Comparison of ENCODE assay signal across 8 mouse cellular contexts in the genomic region with DNA sequence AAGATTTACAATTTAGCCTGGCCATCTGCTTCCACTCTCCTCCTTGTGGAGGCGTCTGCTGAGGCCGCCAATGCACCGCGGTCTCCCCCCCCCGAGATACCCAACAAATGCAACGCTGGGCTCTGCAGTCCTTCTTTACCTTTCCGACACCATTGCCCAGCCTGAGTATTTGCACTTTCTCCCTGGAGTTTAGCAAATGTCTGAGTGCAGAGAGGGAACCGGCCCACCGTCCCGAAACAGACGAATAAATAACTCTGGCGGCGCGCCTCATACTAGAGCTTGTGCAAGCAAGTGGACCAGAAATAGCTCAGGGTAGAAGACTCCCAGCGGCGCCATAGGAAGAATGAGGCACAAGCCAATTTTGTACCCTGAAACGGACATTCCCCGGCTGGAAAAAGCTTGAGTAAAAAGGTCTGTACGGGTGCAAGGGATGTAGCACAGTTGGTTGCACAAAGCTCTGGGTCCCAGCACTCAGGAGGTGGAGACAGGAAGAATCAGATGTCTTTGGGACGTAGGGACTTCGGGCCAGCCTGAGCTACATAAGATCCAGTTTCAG. TPM values are rescaled to one million over a fixed set of nuclear protein-coding genes. Genes with fewer than 3 reads are reported as not detected.
A peak's percentile ranks its signal among the peaks of the same experiment; 100 is the strongest.
DNase-seq lines count a peak whose midpoint lies in the region; ATAC-seq and TF ChIP-seq lines count a peak whose summit lies in the region.

No protein-coding gene starts in this region.

- DNase-seq in B cell, adult 2 months: peak; percentile 40 to 45
- DNase-seq in adrenal gland, adult 8-10 months: peak; percentile 66
- DNase-seq in heart, adult 2 months: peak; percentile 80 to 81
- DNase-seq in kidney, adult 18-20 months: peak; percentile 77
- peak; percentile 50 for DNase-seq in liver, adult 2 months (ENCODE audit: extremely low read depth, low read depth, low spot score)

- no peaks in the 10 kb centered on the region for H3K9me3 ChIP-seq in embryonic facial prominence, embryonic 12.5 days
- no peaks in the 10 kb centered on the region for H3K9me3 ChIP-seq in midbrain, embryonic 15.5 days
- no peaks in the 10 kb centered on the region for H3K9me3 ChIP-seq in stomach, embryonic 15.5 days

- peak overlapping the region; percentile 85 for H3K27ac ChIP-seq in embryonic facial prominence, embryonic 12.5 days
- peak overlapping the region; percentile 95 for H3K27ac ChIP-seq in heart, adult 2 months
- H3K27ac ChIP-seq in liver, adult 2 months (replicated peaks; ENCODE audit: insufficient read depth, low read depth, low read length): peak overlapping the region; percentile 96
- peak overlapping the region; percentile 72 for H3K27ac ChIP-seq in midbrain, embryonic 15.5 days
- peak overlapping the region; percentile 78 for H3K27ac ChIP-seq in stomach, embryonic 15.5 days

- no peaks in the 10 kb centered on the region for H3K36me3 ChIP-seq in embryonic facial prominence, embryonic 12.5 days
- H3K36me3 ChIP-seq in heart, adult 2 months (ENCODE audit: control insufficient read depth, insufficient read depth, low read length): no peaks in the 10 kb centered on the region
- H3K36me3 ChIP-seq in liver, adult 2 months (ENCODE audit: control insufficient read depth, insufficient read depth, low read length): no peaks in the 10 kb centered on the region
- H3K36me3 ChIP-seq in midbrain, embryonic 15.5 days (replicated peaks): no peaks in the 10 kb centered on the region
- no peaks in the 10 kb centered on the region for H3K36me3 ChIP-seq in stomach, embryonic 15.5 days

- H3K4me1 ChIP-seq in embryonic facial prominence, embryonic 12.5 days: peaks cover 13% of the 10 kb centered on the region
- H3K4me1 ChIP-seq in heart, adult 2 months (ENCODE audit: control insufficient read depth, insufficient read depth, low read length): peaks cover 10% of the 10 kb centered on the region
- H3K4me1 ChIP-seq in liver, adult 2 months (ENCODE audit: control insufficient read depth, insufficient read depth, low read length): peaks cover 22% of the 10 kb centered on the region
- peaks cover 21% of the 10 kb centered on the region for H3K4me1 ChIP-seq in midbrain, embryonic 15.5 days
- peaks cover 22% of the 10 kb centered on the region for H3K4me1 ChIP-seq in stomach, embryonic 15.5 days

- ATAC-seq in embryonic facial prominence, embryonic 12.5 days (ENCODE audit: insufficient number of reproducible peaks, insufficient read depth, low FRiP score, low TSS enrichment): peak; percentile 17; the same call in 1 of the 2 replicates
- ATAC-seq in midbrain, embryonic 15.5 days (replicated peaks): peak; percentile 19
- ATAC-seq in stomach, embryonic 15.5 days (ENCODE audit: insufficient read depth, low FRiP score, low read depth): peak; percentile 6

- peak overlapping the region; percentile 55 for H3K4me3 ChIP-seq in embryonic facial prominence, embryonic 12.5 days
- H3K4me3 ChIP-seq in heart, adult 2 months: peak overlapping the region; percentile 62
- peak overlapping the region; percentile 72 for H3K4me3 ChIP-seq in liver, adult 2 months (ENCODE audit: insufficient read depth, low read depth, low read length)
- H3K4me3 ChIP-seq in midbrain, embryonic 15.5 days: peak overlapping the region; percentile 77
- H3K4me3 ChIP-seq in stomach, embryonic 15.5 days (replicated peaks): peak overlapping the region; percentile 51

- 0 out of 2 replicates have a peak, but pooled peaks have one; percentile 30 for TF ChIP-seq EP300 in heart, adult 2 months (IDR thresholded peaks at IDR 0.05; ENCODE audit: insufficient read depth, low read depth, low read length)

- no peak for TF ChIP-seq CTCF in heart, adult 2 months (IDR thresholded peaks at IDR 0.05)
- no peak for TF ChIP-seq CTCF in liver, adult 2 months (IDR thresholded peaks at IDR 0.05; ENCODE audit: low read depth, low read length)

- no peaks in the 10 kb centered on the region for H3K27me3 ChIP-seq in embryonic facial prominence, embryonic 12.5 days
- H3K27me3 ChIP-seq in heart, adult 2 months (ENCODE audit: control insufficient read depth, insufficient read depth, low read length): no peaks in the 10 kb centered on the region
- no peaks in the 10 kb centered on the region for H3K27me3 ChIP-seq in liver, adult 2 months (ENCODE audit: control insufficient read depth, insufficient read depth, low read length)
- H3K27me3 ChIP-seq in midbrain, embryonic 15.5 days (replicated peaks): no peaks in the 10 kb centered on the region
- H3K27me3 ChIP-seq in stomach, embryonic 15.5 days (replicated peaks): no peaks in the 10 kb centered on the region

- 1% methylated on average over 21 of the region's 21 CpGs for WGBS in embryonic facial prominence, embryonic 12.5 days
- WGBS in heart, adult 2 months: 1% methylated on average over 21 of the region's 21 CpGs
- under 1% methylated on average over 21 of the region's 21 CpGs for WGBS in liver, adult 2 months
- WGBS in midbrain, embryonic 15.5 days: 1% methylated on average over 21 of the region's 21 CpGs
- WGBS in stomach, embryonic 15.5 days: under 1% methylated on average over 21 of the region's 21 CpGs

- TF ChIP-seq POLR2A in heart, adult 2 months (IDR thresholded peaks at IDR 0.05; ENCODE audit: insufficient read depth, low read depth, low read length): no peak
- TF ChIP-seq POLR2A in liver, adult 2 months (IDR thresholded peaks at IDR 0.05; ENCODE audit: extremely low read depth, insufficient read depth, low read length): no peak

- H3K79me2 ChIP-seq in heart, adult 2 months (replicated peaks; ENCODE audit: control insufficient read depth, insufficient read depth, low read length): no peaks in the 10 kb centered on the region; the same call in 1 of the 2 replicates
- H3K79me2 ChIP-seq in liver, adult 2 months (ENCODE audit: control insufficient read depth, insufficient read depth, low read length): no peaks in the 10 kb centered on the region; the same call in 1 of the 2 replicates

- H3K9ac ChIP-seq in embryonic facial prominence, embryonic 12.5 days: peak overlapping the region; percentile 58
- H3K9ac ChIP-seq in heart, adult 2 months (ENCODE audit: low read depth, low read length): peak overlapping the region; percentile 83
- H3K9ac ChIP-seq in liver, adult 2 months (ENCODE audit: low read depth, low read length): peak overlapping the region; percentile 71
- peak overlapping the region; percentile 43 for H3K9ac ChIP-seq in midbrain, embryonic 15.5 days
- peak overlapping the region; percentile 26; the same call in 1 of the 2 replicates for H3K9ac ChIP-seq in stomach, embryonic 15.5 days

- H3K4me2 ChIP-seq in embryonic facial prominence, embryonic 12.5 days (replicated peaks): peak overlapping the region; percentile 61
- H3K4me2 ChIP-seq in midbrain, embryonic 15.5 days: peak overlapping the region; percentile 83
- H3K4me2 ChIP-seq in stomach, embryonic 15.5 days: peak overlapping the region; percentile 68

- intact Hi-C loops in heart, adult 2 months (cut with DNase I): loop anchor here (2.0 to 10.0 kb wide), 2 partner anchors 48 to 404 kb away; partner anchors contain the start of genes Baz2a and Zc3h10

RNA-seq across cellular contexts. Expression of gene Myl6b, which starts 0.7 kb away (rescaled TPM):
- 10 to 100 TPM in 2 of 4 experiments, 1 to 10 TPM in 2; 4.8 to 11.6 (median 7.9) TPM for total RNA-seq in adrenal gland, adult 8-10 months (2022)
- 3.2 and 3.9 TPM in 2 replicates for polyA plus RNA-seq in embryonic facial prominence, embryonic 12.5 days (2016; fragmentation: Nextera tagmentation; extraction: Ambion mirVana)
- 1 to 10 TPM; 3.5 to 3.8 TPM for total RNA-seq in heart, adult 2 months (2021)
- 2.9 and 4.1 TPM in 2 replicates for polyA plus RNA-seq in heart, adult 2 months (2012; rRNA removed)
- total RNA-seq in liver, adult 2 months (2014; rRNA removed): 0.28 and 0.47 TPM in 2 replicates
- 1.1 and 1.6 TPM in 2 replicates for polyA plus RNA-seq in liver, adult 2 months (2012; rRNA removed)
- polyA plus RNA-seq in midbrain, embryonic 15.5 days (2015; fragmentation: Nextera tagmentation; extraction: Ambion mirVana): 5.4 and 5.7 TPM in 2 replicates
- 3.0 and 3.4 TPM in 2 replicates for polyA plus RNA-seq in stomach, embryonic 15.5 days (2015; fragmentation: Nextera tagmentation; extraction: Ambion mirVana)

RNA-seq across cellular contexts. Expression of gene Myl6, which starts 5.2 kb away (rescaled TPM):
- total RNA-seq in adrenal gland, adult 8-10 months (2022): 100 to 1,000 TPM; 760 to 841 (median 820) TPM
- polyA plus RNA-seq in embryonic facial prominence, embryonic 12.5 days (2016; fragmentation: Nextera tagmentation; extraction: Ambion mirVana): 877 and 907 TPM in 2 replicates
- total RNA-seq in heart, adult 2 months (2021): 100 to 1,000 TPM; 242 to 302 TPM
- polyA plus RNA-seq in heart, adult 2 months (2012; rRNA removed): 379 and 468 TPM in 2 replicates
- total RNA-seq in liver, adult 2 months (2014; rRNA removed): 477 and 556 TPM in 2 replicates
- polyA plus RNA-seq in liver, adult 2 months (2012; rRNA removed): 553 and 575 TPM in 2 replicates
- polyA plus RNA-seq in midbrain, embryonic 15.5 days (2015; fragmentation: Nextera tagmentation; extraction: Ambion mirVana): 892 and 955 TPM in 2 replicates
- 1,838 and 1,873 TPM in 2 replicates for polyA plus RNA-seq in stomach, embryonic 15.5 days (2015; fragmentation: Nextera tagmentation; extraction: Ambion mirVana)

RNA-seq across cellular contexts. Expression of gene Esyt1, which starts 26.5 kb away (rescaled TPM):
- total RNA-seq in adrenal gland, adult 8-10 months (2022): 10 to 100 TPM; 22.8 to 44.9 (median 33.2) TPM
- 29.2 and 30.7 TPM in 2 replicates for polyA plus RNA-seq in embryonic facial prominence, embryonic 12.5 days (2016; fragmentation: Nextera tagmentation; extraction: Ambion mirVana)
- total RNA-seq in heart, adult 2 months (2021): 10 to 100 TPM; 16.4 to 17.9 TPM
- polyA plus RNA-seq in heart, adult 2 months (2012; rRNA removed): 23.6 and 24.7 TPM in 2 replicates
- 7.9 and 10.7 TPM in 2 replicates for total RNA-seq in liver, adult 2 months (2014; rRNA removed)
- 9.2 and 12.8 TPM in 2 replicates for polyA plus RNA-seq in liver, adult 2 months (2012; rRNA removed)
- 10.5 and 11.1 TPM in 2 replicates for polyA plus RNA-seq in midbrain, embryonic 15.5 days (2015; fragmentation: Nextera tagmentation; extraction: Ambion mirVana)
- 28.8 and 32.1 TPM in 2 replicates for polyA plus RNA-seq in stomach, embryonic 15.5 days (2015; fragmentation: Nextera tagmentation; extraction: Ambion mirVana)

RNA-seq across cellular contexts. Expression of gene Smarcc2, which starts 40.1 kb away (rescaled TPM):
- total RNA-seq in adrenal gland, adult 8-10 months (2022): 100 to 1,000 TPM; 103 to 155 (median 127) TPM
- polyA plus RNA-seq in embryonic facial prominence, embryonic 12.5 days (2016; fragmentation: Nextera tagmentation; extraction: Ambion mirVana): 121 and 125 TPM in 2 replicates
- 10 to 100 TPM; 75.5 to 77.6 TPM for total RNA-seq in heart, adult 2 months (2021)
- polyA plus RNA-seq in heart, adult 2 months (2012; rRNA removed): 49.1 and 61.1 TPM in 2 replicates
- total RNA-seq in liver, adult 2 months (2014; rRNA removed): 13.8 and 21.9 TPM in 2 replicates
- 63.1 and 64.5 TPM in 2 replicates for polyA plus RNA-seq in liver, adult 2 months (2012; rRNA removed)
- polyA plus RNA-seq in midbrain, embryonic 15.5 days (2015; fragmentation: Nextera tagmentation; extraction: Ambion mirVana): 201 and 209 TPM in 2 replicates
- 63.1 and 70.0 TPM in 2 replicates for polyA plus RNA-seq in stomach, embryonic 15.5 days (2015; fragmentation: Nextera tagmentation; extraction: Ambion mirVana)

RNA-seq across cellular contexts. Expression of gene Zc3h10, which starts 48.4 kb away (rescaled TPM):
- 10 to 100 TPM; 12.9 to 15.0 (median 13.6) TPM for total RNA-seq in adrenal gland, adult 8-10 months (2022)
- 18.8 and 19.4 TPM in 2 replicates for polyA plus RNA-seq in embryonic facial prominence, embryonic 12.5 days (2016; fragmentation: Nextera tagmentation; extraction: Ambion mirVana)
- 1 to 10 TPM; 7.5 to 7.6 TPM for total RNA-seq in heart, adult 2 months (2021)
- 6.6 and 6.8 TPM in 2 replicates for polyA plus RNA-seq in heart, adult 2 months (2012; rRNA removed)
- total RNA-seq in liver, adult 2 months (2014; rRNA removed): 3.2 and 4.4 TPM in 2 replicates
- 6.8 and 8.1 TPM in 2 replicates for polyA plus RNA-seq in liver, adult 2 months (2012; rRNA removed)
- 20.8 and 22.7 TPM in 2 replicates for polyA plus RNA-seq in midbrain, embryonic 15.5 days (2015; fragmentation: Nextera tagmentation; extraction: Ambion mirVana)
- polyA plus RNA-seq in stomach, embryonic 15.5 days (2015; fragmentation: Nextera tagmentation; extraction: Ambion mirVana): 12.1 and 12.4 TPM in 2 replicates

Comparison
In these comparisons a context has a peak if more than half of its experiments do, and no peak if none do; other contexts are left out.
1. Peak in every context shown above with its lines: DNase-seq, ATAC-seq, H3K4me3 ChIP-seq and H3K27ac ChIP-seq.
2. H3K9ac ChIP-seq: peak in every context shown above with its lines; median percentile 83 in heart, adult 2 months; 71 in liver, adult 2 months; 58 in embryonic facial prominence, embryonic 12.5 days; 43 in midbrain, embryonic 15.5 days; 26 in stomach, embryonic 15.5 days.